15 mouse cellular contexts compared by ENCODE assay signal in genomic region chr13:60076147-60076800, GRCm38 (mm10).
DNase-seq lines count a peak whose midpoint lies in the region; ATAC-seq and TF ChIP-seq lines count a peak whose summit lies in the region.
"Had no signal": no experiment of that assay in that cellular context is flagged by ENCODE, and none has a peak within 500 bp of the region (broad histone marks: within the 10 kb centered on the region; RNA-seq: fewer than 3 reads in every experiment).

No protein-coding gene starts in this region.

- H3K9me3 ChIP-seq in midbrain, postnatal 0 days (ENCODE audit: low read length), result no peaks in the 10 kb centered on the region
- no peaks in the 10 kb centered on the region for H3K9me3 ChIP-seq in midbrain, embryonic 13.5 days
- H3K9me3 ChIP-seq: forebrain, embryonic 12.5 days; heart, embryonic 13.5 days had no signal

- H3K9ac ChIP-seq in midbrain, postnatal 0 days (replicated peaks; ENCODE audit: low read length, poor library complexity, severe bottlenecking), result no peak overlapping the region
- no peak overlapping the region for H3K9ac ChIP-seq in midbrain, embryonic 13.5 days (replicated peaks)
- H3K9ac ChIP-seq: forebrain, embryonic 12.5 days; heart, embryonic 13.5 days; liver, embryonic 14.5 days had no signal

- H3K4me2 ChIP-seq in midbrain, postnatal 0 days (ENCODE audit: low read depth, low read length, poor library complexity, severe bottlenecking), result no peak overlapping the region
- H3K4me2 ChIP-seq in midbrain, embryonic 13.5 days (replicated peaks), result no peak overlapping the region
- H3K4me2 ChIP-seq: forebrain, embryonic 12.5 days; heart, embryonic 13.5 days had no signal

- intact Hi-C loops in heart, postnatal 25 days (cut with DNase I), result no loop called here
- intact Hi-C loops in left cerebral cortex, postnatal 36 days (cut with DNase I), result no loop called here

- H3K4me3 ChIP-seq in midbrain, postnatal 0 days (ENCODE audit: low read depth, low read length), result no peak overlapping the region
- no peak overlapping the region for H3K4me3 ChIP-seq in midbrain, embryonic 13.5 days (replicated peaks)
- H3K4me3 ChIP-seq: forebrain, embryonic 12.5 days; heart, embryonic 13.5 days had no signal

- no peaks in the 10 kb centered on the region for H3K27me3 ChIP-seq in midbrain, postnatal 0 days (ENCODE audit: insufficient read depth, low read length)
- no peaks in the 10 kb centered on the region for H3K27me3 ChIP-seq in midbrain, embryonic 13.5 days
- H3K27me3 ChIP-seq: heart, embryonic 13.5 days had no signal

- peaks cover 3% of the 10 kb centered on the region; the same call in 1 of the 2 replicates for H3K4me1 ChIP-seq in midbrain, postnatal 0 days (ENCODE audit: insufficient read depth, low read length)
- H3K4me1 ChIP-seq in midbrain, embryonic 13.5 days (replicated peaks), result no peaks in the 10 kb centered on the region

- ATAC-seq in midbrain, postnatal 0 days (ENCODE audit: low FRiP score), result peak; percentile 16; the same call in 1 of the 2 replicates
- no peak for ATAC-seq in midbrain, embryonic 13.5 days
- ATAC-seq in neutrophil, adult 5-6 weeks (ENCODE audit: extremely low read depth, insufficient number of reproducible peaks, low FRiP score, poor library complexity, severe bottlenecking), result peak; percentile 11; the same call in 1 of the 2 replicates
- no peak for ATAC-seq in CD4-positive, CD25-positive, alpha-beta regulatory T cell, adult 4 months
- ATAC-seq: intestine, postnatal 0 days had no signal

- no peak overlapping the region for H3K27ac ChIP-seq in midbrain, postnatal 0 days (ENCODE audit: low read depth, low read length)
- H3K27ac ChIP-seq in midbrain, embryonic 13.5 days, result no peak overlapping the region
- H3K27ac ChIP-seq: forebrain, embryonic 12.5 days; heart, embryonic 13.5 days; liver, embryonic 14.5 days; macrophage had no signal

- peak; percentile 57 for DNase-seq in gastrocnemius, postnatal 25 days
- DNase-seq in gastrocnemius, postnatal 4 days (ENCODE audit: low spot score in 2 of 2), result no peak
- DNase-seq in midbrain, postnatal 0 days (ENCODE audit: low spot score), result peak; percentile 51
- peak; percentile 27 for DNase-seq in heart, postnatal 25 days (ENCODE audit: low spot score)
- no peak for DNase-seq in left cerebral cortex, postnatal 36 days (ENCODE audit: low spot score in 2 of 2)
- DNase-seq: cerebellum, adult 18-20 months; embryo, embryonic 11 days had no signal

- H3K36me3 ChIP-seq in midbrain, postnatal 0 days (ENCODE audit: insufficient read depth, low read length), result no peaks in the 10 kb centered on the region
- no peaks in the 10 kb centered on the region for H3K36me3 ChIP-seq in midbrain, embryonic 13.5 days
- H3K36me3 ChIP-seq: forebrain, embryonic 12.5 days; heart, embryonic 13.5 days had no signal

- 64% methylated on average over 6 of the region's 6 CpGs for WGBS in midbrain, postnatal 0 days
- 73% methylated on average over 6 of the region's 6 CpGs for WGBS in midbrain, embryonic 13.5 days

- TF ChIP-seq CTCF in midbrain, postnatal 0 days (IDR thresholded peaks at IDR 0.05), result no peak

Comparison
In these comparisons a context has a peak if more than half of its experiments do, and no peak if none do; other contexts are left out.
1. DNase-seq: peak in gastrocnemius, postnatal 25 days (single experiment), midbrain, postnatal 0 days (single experiment) and heart, postnatal 25 days (single experiment); none in gastrocnemius, postnatal 4 days (0 of 2) and left cerebral cortex, postnatal 36 days (0 of 2).
2. ATAC-seq: peak in midbrain, postnatal 0 days (single experiment) and neutrophil, adult 5-6 weeks (single experiment); none in midbrain, embryonic 13.5 days (single experiment) and CD4-positive, CD25-positive, alpha-beta regulatory T cell, adult 4 months (single experiment).